Mouse (Mus musculus): ENCODE results near the gene Ptov1. TPM values are rescaled to one million over a fixed set of nuclear protein-coding genes. Genes with fewer than 3 reads are reported as not detected.

Ptov1 gene
- 9.7 TPM for polyA plus RNA-seq (2017; shearing (Covaris generic))

GRCm38 (mm10) chr7:44869697-44870528 lies at the start of gene Ptov1:
Ptov1 (minus strand) TSS chr7:44869788.

GRCm38 (mm10) chr7:44895593-44896434 lies 26.2 kb upstream of the Ptov1 start, which contains the start of gene Fuz:
Fuz (plus strand) TSS chr7:44896079.

GRCm38 (mm10) chr7:44892276-44892921 lies 22.8 kb upstream of the Ptov1 start, which contains the start of gene Med25:
Med25 (minus strand) TSS chr7:44892712.

GRCm38 (mm10) chr7:44857042-44857552 lies 12.5 kb downstream of the Ptov1 start, which contains the start of gene Pnkp:
Pnkp (plus strand) TSS chr7:44857139.

GRCm38 (mm10) chr7:44848561-44849415 lies 20.8 kb downstream of the Ptov1 start, which contains the start of the genes Akt1s1 and Tbc1d17:
Akt1s1 (plus strand) TSS chr7:44848991.
Tbc1d17 (minus strand) TSS chr7:44849079.

GRCm38 (mm10) chr7:44816470-44817021 lies 53.0 kb downstream of the Ptov1 start, which contains the start of gene Atf5:
Atf5 (minus strand) TSS chr7:44816658.

GRCm38 (mm10) chr7:44815721-44816469 lies 53.7 kb downstream of the Ptov1 start, which contains the start of the genes Nup62 and Il4i1:
Nup62 (plus strand) TSS chr7:44816088.
Il4i1 (plus strand) TSS chr7:44816387.

Other genes starting within 250 kb of the Ptov1 start
- not detected for gene Myh14, start 198.9 kb downstream of the Ptov1 start, polyA plus RNA-seq (2017; shearing (Covaris generic))
- not detected for gene Izumo2, start 161.0 kb downstream of the Ptov1 start, polyA plus RNA-seq (2017; shearing (Covaris generic))
- gene Vrk3, start 121.4 kb downstream of the Ptov1 start, polyA plus RNA-seq (2017; shearing (Covaris generic)), result 111 TPM
- 0.57 TPM for gene Zfp473, start 118.7 kb downstream of the Ptov1 start, polyA plus RNA-seq (2017; shearing (Covaris generic))
- 61.7 TPM for gene Nup62, start 53.7 kb downstream of the Ptov1 start, polyA plus RNA-seq (2017; shearing (Covaris generic))
- 2.9 TPM for gene Il4i1, start 53.4 kb downstream of the Ptov1 start, polyA plus RNA-seq (2017; shearing (Covaris generic))
- gene Atf5, start 53.1 kb downstream of the Ptov1 start, polyA plus RNA-seq (2017; shearing (Covaris generic)), result 0.42 TPM
- gene Akt1s1, start 20.8 kb downstream of the Ptov1 start, polyA plus RNA-seq (2017; shearing (Covaris generic)), result 17.3 TPM
- gene Tbc1d17, start 20.7 kb downstream of the Ptov1 start, polyA plus RNA-seq (2017; shearing (Covaris generic)), result 97.4 TPM
- gene Pnkp, start 12.6 kb downstream of the Ptov1 start, polyA plus RNA-seq (2017; shearing (Covaris generic)), result 93.3 TPM
- gene Med25, start 22.9 kb upstream of the Ptov1 start, polyA plus RNA-seq (2017; shearing (Covaris generic)), result 40.3 TPM
- 48.2 TPM for gene Fuz, start 26.3 kb upstream of the Ptov1 start, polyA plus RNA-seq (2017; shearing (Covaris generic))
- 33.7 TPM for gene Ap2a1, start 59.7 kb upstream of the Ptov1 start, polyA plus RNA-seq (2017; shearing (Covaris generic))
- gene Tsks, start 73.4 kb upstream of the Ptov1 start, polyA plus RNA-seq (2017; shearing (Covaris generic)), result not detected
- 0.42 TPM for gene Cpt1c, start 105.1 kb upstream of the Ptov1 start, polyA plus RNA-seq (2017; shearing (Covaris generic))
- gene Prmt1, start 116.8 kb upstream of the Ptov1 start, polyA plus RNA-seq (2017; shearing (Covaris generic)), result 182 TPM
- 257 TPM for gene Irf3, start 127.9 kb upstream of the Ptov1 start, polyA plus RNA-seq (2017; shearing (Covaris generic))
- 32.8 TPM for gene Bcl2l12, start 128.9 kb upstream of the Ptov1 start, polyA plus RNA-seq (2017; shearing (Covaris generic))
- gene Scaf1, start 146.6 kb upstream of the Ptov1 start, polyA plus RNA-seq (2017; shearing (Covaris generic)), result 30.0 TPM
- 8.7 TPM for gene Rras, start 148.2 kb upstream of the Ptov1 start, polyA plus RNA-seq (2017; shearing (Covaris generic))
- gene Prr12, start 183.1 kb upstream of the Ptov1 start, polyA plus RNA-seq (2017; shearing (Covaris generic)), result 4.7 TPM
- 126 TPM for gene Nosip, start 192.6 kb upstream of the Ptov1 start, polyA plus RNA-seq (2017; shearing (Covaris generic))
- gene Prrg2, start 192.9 kb upstream of the Ptov1 start, polyA plus RNA-seq (2017; shearing (Covaris generic)), result 3.9 TPM
- 124 TPM for gene Rcn3, start 222.4 kb upstream of the Ptov1 start, polyA plus RNA-seq (2017; shearing (Covaris generic))
- gene Fcgrt, start 234.1 kb upstream of the Ptov1 start, polyA plus RNA-seq (2017; shearing (Covaris generic)), result 6.3 TPM

Data from activated CD4-positive, CD25-positive, alpha-beta regulatory T cell, adult 9 weeks (primary cell).